Mouse (Mus musculus) liver, adult 2 months (tissue): ENCODE results near the gene Cda. TPM values are rescaled to one million over a fixed set of nuclear protein-coding genes. Genes with fewer than 3 reads are reported as not detected.
A peak's percentile ranks its signal among the peaks of the same experiment; 100 is the strongest.

Source experiments
- DNase-seq: peaks from one replicate; pipeline ENCODE4 v3.0.0-alpha.2; 2011; ENCODE audit warnings: low read depth, low spot score; ENCODE audit errors: extremely low read depth
- H3K27ac ChIP-seq: fragments of 200-500 bp; replicated peaks from 2 replicates; pipeline ENCODE4 v1.5.1; 2012; ENCODE audit warnings: low read depth, mild to moderate bottlenecking, control low read depth, inconsistent platforms, low read length; ENCODE audit not compliant: insufficient read depth
- H3K27me3 ChIP-seq: fragments of 200-500 bp; 2 replicates; pipeline ENCODE4 v1.6.1; 2012; ENCODE audit warnings: mild to moderate bottlenecking, moderate library complexity, low read length, inconsistent platforms; ENCODE audit not compliant: control insufficient read depth, insufficient read depth
- H3K36me3 ChIP-seq: fragments of 200-500 bp; 2 replicates; pipeline ENCODE4 v1.6.1; 2012; ENCODE audit warnings: low read length, inconsistent platforms; ENCODE audit not compliant: control insufficient read depth, insufficient read depth
- H3K4me1 ChIP-seq: fragments of 200-500 bp; 2 replicates; pipeline ENCODE4 v1.6.1; 2011; ENCODE audit warnings: low read length; ENCODE audit not compliant: control insufficient read depth, insufficient read depth
- H3K4me3 ChIP-seq: fragments of 200-500 bp; 2 replicates; pipeline ENCODE4 v1.5.1; 2011; ENCODE audit warnings: low read depth, mild to moderate bottlenecking, control low read depth, low read length, moderate library complexity; ENCODE audit not compliant: insufficient read depth
- H3K79me2 ChIP-seq: fragments of 200-500 bp; 2 replicates; pipeline ENCODE4 v1.6.1; 2012; ENCODE audit warnings: inconsistent platforms, mild to moderate bottlenecking, low read length, moderate library complexity; ENCODE audit not compliant: control insufficient read depth, insufficient read depth
- H3K9ac ChIP-seq: fragments of 200-500 bp; 2 replicates; pipeline ENCODE4 v1.6.1; 2012; ENCODE audit warnings: low read depth, mild to moderate bottlenecking, control low read depth, inconsistent platforms, low read length
- CTCF ChIP-seq: fragments of 200-500 bp; IDR thresholded peaks from 2 replicates; pipeline ENCODE4 v1.5.1; 2011; ENCODE audit warnings: low read depth, low read length, control low read depth
- POLR2A ChIP-seq: fragments of 200-500 bp; IDR thresholded peaks from 2 replicates; pipeline ENCODE4 v1.6.1; 2011; ENCODE audit warnings: low read length, control low read depth; ENCODE audit not compliant: insufficient read depth; ENCODE audit errors: extremely low read depth
- WGBS: fragments of 180-500 bp; shearing (Covaris S2); methylation state at CpG from one replicate; pipeline ENCODE4 v1.1.7; 2018; 5-methylcytosine and 5-hydroxymethylcytosine counted together
- polyA plus RNA-seq: library from polyadenylated mRNA; depleted of rRNA; stranded (reverse); fragments of >200 nt; gene quantifications from 2 replicates; pipeline ENCODE4 v1.2.3, GENCODE M21; 2012
- total RNA-seq: library from RNA; depleted of rRNA; stranded (reverse); fragments of >200 nt; gene quantifications from 2 replicates; pipeline ENCODE4 v1.2.3, GENCODE M21; 2014

Cda gene
- total and polyA plus RNA-seq, 2 experiments, result 4.5 to 34.1 TPM

- Histone ChIP-seq H3K79me2 (no peaks in the 10 kb centered on the region), H3K36me3 (peaks cover 5% of the 10 kb centered on the region; the same call in 1 of the 2 replicates), H3K4me1 (peaks cover 30% of the 10 kb centered on the region), H3K4me3 (no peak overlapping the region), H3K27ac (peak overlapping the region; percentile 86), H3K27me3 (no peaks in the 10 kb centered on the region), H3K9ac (no peak overlapping the region)
- TF ChIP-seq POLR2A (no peak), CTCF (no peak)
- DNase-seq, result peak; percentile 99
- WGBS, result 33% methylated on average over 1 of the region's 1 CpGs
Measured at GRCm38 (mm10) chr4:138347280-138347679, 20.5 kb downstream of the Cda start.

DNA sequence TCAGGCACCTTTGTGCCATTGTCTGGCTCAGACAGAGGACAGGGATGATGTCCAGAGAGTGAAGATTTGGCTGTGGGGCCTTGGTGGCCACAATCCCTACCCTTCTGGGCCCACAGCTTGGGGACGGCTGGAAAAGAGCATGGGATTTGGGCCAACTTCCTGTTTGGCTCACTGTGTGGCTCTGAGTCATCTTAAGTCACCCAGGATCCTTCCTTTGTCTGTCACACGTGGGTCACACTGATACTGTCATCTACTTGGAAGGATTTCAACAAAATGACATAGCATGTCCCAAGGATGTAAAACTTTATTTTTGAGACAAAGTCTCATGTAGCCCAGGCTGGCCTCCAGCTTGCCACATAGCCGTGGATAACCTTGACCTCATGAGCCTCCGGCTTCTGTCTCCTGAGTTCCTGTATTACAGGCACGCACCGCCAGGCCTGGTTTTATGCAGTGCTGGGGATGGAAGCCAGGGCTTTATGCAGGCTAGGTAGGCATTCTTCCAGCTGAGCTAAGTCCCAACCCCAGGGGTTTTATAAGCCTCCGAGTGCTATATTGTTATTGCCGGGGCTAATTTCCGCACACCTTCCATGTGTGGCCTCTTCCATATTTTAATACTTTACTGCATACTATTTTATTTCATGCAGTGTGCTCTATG lies 22.8 kb downstream of the Cda start:
- TF ChIP-seq POLR2A, result no peak
- TF ChIP-seq CTCF, result 0 out of 2 replicates have a peak, but pooled peaks have one; percentile 6
- whole genome bisulfite sequencing, result 57% methylated on average over 9 of the region's 9 CpGs
- no peak overlapping the region for H3K9ac ChIP-seq

DNA sequence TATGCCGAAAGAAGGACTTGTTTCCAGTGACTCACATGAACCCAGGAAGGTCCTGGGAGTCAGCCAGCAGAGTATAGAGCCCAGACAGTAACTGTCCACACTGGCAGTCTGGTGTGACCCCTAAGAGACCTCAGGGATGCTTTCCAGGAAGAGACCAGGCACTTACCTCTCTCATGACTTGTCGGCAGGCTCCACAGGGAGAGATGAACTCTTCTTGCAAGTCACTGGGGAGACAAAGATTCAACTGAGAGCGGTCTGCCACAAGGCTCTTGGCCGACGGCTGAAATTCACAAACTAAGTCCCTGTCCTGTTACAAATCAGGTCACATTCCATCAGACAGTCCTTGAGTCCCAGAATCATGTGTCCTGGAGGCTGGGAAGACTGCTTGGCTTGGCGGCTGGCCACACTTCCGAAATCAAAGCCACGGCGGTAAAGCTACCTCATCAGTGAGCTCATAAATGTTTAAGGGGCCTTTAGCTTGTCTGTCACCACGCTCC lies 24.4 kb downstream of the Cda start:
- Histone ChIP-seq H3K4me1 (peaks cover 29% of the 10 kb centered on the region), H3K79me2 (no peaks in the 10 kb centered on the region), H3K27ac (peak overlapping the region; percentile 81), H3K4me3 (no peak overlapping the region), H3K36me3 (peaks cover 3% of the 10 kb centered on the region; the same call in 1 of the 2 replicates), H3K9ac (peak overlapping the region; percentile 12; the same call in 1 of the 2 replicates), H3K27me3 (no peaks in the 10 kb centered on the region)
- WGBS, result 31% methylated on average over 10 of the region's 10 CpGs
- peak; percentile 59 for DNase-seq
- no peak for TF ChIP-seq POLR2A
- TF ChIP-seq CTCF, result no peak

More for the DNA sequence above, 22.8 kb downstream of the Cda start:
- Histone ChIP-seq H3K4me3 (no peak overlapping the region), H3K27me3 (no peaks in the 10 kb centered on the region), H3K79me2 (no peaks in the 10 kb centered on the region), H3K36me3 (peaks cover 4% of the 10 kb centered on the region; the same call in 1 of the 2 replicates), H3K4me1 (peaks cover 35% of the 10 kb centered on the region), H3K27ac (no peak overlapping the region)
- no peak for DNase-seq

DNA sequence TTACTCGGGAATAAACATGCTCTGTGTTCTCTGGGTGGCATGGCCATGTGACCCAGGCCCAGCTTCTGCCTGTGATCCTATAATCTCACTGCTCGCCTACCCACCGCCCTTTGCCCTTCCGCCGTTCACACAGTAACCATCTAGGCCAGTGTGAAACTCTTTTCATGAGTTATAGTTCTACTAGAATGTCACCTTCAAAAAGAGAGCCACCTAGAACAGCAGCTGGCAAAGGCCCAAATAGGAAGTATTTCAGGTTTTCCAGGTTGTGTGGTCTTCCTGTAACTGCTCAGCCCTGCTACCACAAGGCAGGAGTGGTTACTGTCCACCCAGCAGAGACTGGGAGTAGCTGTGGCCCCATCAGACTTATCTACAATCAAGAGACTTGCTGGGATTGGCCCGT lies 25.0 kb downstream of the Cda start:
- Histone ChIP-seq H3K27me3 (no peaks in the 10 kb centered on the region), H3K4me3 (no peak overlapping the region), H3K79me2 (no peaks in the 10 kb centered on the region), H3K9ac (peak overlapping the region; percentile 12; the same call in 1 of the 2 replicates), H3K4me1 (peaks cover 27% of the 10 kb centered on the region), H3K36me3 (peaks cover 3% of the 10 kb centered on the region; the same call in 1 of the 2 replicates), H3K27ac (peak overlapping the region; percentile 81)
- TF ChIP-seq POLR2A, result no peak
- TF ChIP-seq CTCF, result no peak
- 27% methylated on average over 6 of the region's 6 CpGs for WGBS
- DNase-seq, result peak; percentile 80

DNA sequence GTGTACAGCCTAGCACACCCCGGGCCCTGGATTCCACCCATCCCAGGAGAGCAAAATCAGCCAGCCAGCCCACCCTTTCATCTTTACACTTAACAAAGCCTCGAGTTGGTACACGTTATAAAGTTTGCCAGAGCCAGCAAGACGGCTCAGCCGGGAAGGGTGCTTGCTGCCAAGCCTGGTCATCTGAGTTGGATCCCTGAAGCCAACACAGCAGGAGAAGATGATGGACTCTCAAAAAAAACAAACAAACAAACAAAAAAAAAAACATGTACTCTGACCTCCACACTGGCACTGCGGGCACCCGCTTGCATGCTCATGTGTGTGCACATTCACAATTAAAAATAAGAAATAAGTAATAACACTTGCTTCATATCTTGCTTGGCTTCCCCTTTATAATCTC lies 25.7 kb downstream of the Cda start:
- Histone ChIP-seq H3K36me3 (peaks cover 3% of the 10 kb centered on the region; the same call in 1 of the 2 replicates), H3K27ac (peak overlapping the region; percentile 81), H3K9ac (no peak overlapping the region), H3K4me1 (peaks cover 28% of the 10 kb centered on the region), H3K27me3 (no peaks in the 10 kb centered on the region), H3K4me3 (no peak overlapping the region), H3K79me2 (no peaks in the 10 kb centered on the region)
- WGBS, result 29% methylated on average over 7 of the region's 7 CpGs
- DNase-seq, result peak; percentile 78
- TF ChIP-seq POLR2A, result no peak
- TF ChIP-seq CTCF, result no peak

- Histone ChIP-seq H3K4me1 (peaks cover 27% of the 10 kb centered on the region), H3K36me3 (peaks cover under 1% of the 10 kb centered on the region; the same call in 1 of the 2 replicates), H3K27ac (no peak overlapping the region), H3K27me3 (no peaks in the 10 kb centered on the region), H3K4me3 (no peak overlapping the region), H3K79me2 (no peaks in the 10 kb centered on the region), H3K9ac (no peak overlapping the region)
- DNase-seq, result no peak
- no peak for TF ChIP-seq CTCF
- 85% methylated on average over 8 of the region's 8 CpGs for WGBS
Measured at GRCm38 (mm10) chr4:138341393-138341792, 26.4 kb downstream of the Cda start.
